Mouse (Mus musculus) heart, adult 2 months (tissue): ENCODE measurements around the gene Afp. TPM values are rescaled to one million over a fixed set of nuclear protein-coding genes. Genes with fewer than 3 reads are reported as not detected.

ENCODE experiments used
- DNase-seq, 2 experiments: peaks; one replicate each; pipeline ENCODE4 v3.0.0; 2021
- H3K27ac ChIP-seq: fragments of 200-600 bp; 2 replicates; pipeline ENCODE4 v1.8.1; 2022
- H3K27me3 ChIP-seq: fragments of 200-500 bp; 2 replicates; pipeline ENCODE4 v1.6.1; 2012; ENCODE audit warnings: mild to moderate bottlenecking, low read length, inconsistent platforms, mixed read lengths; ENCODE audit not compliant: control insufficient read depth, insufficient read depth
- H3K36me3 ChIP-seq: fragments of 200-500 bp; 2 replicates; pipeline ENCODE4 v1.6.1; 2012; ENCODE audit warnings: low read length, inconsistent platforms; ENCODE audit not compliant: control insufficient read depth, insufficient read depth
- H3K4me1 ChIP-seq: fragments of 200-500 bp; 2 replicates; pipeline ENCODE4 v1.6.1; 2011; ENCODE audit warnings: low read length; ENCODE audit not compliant: control insufficient read depth, insufficient read depth
- H3K4me3 ChIP-seq: fragments of 200-600 bp; 2 replicates; pipeline ENCODE4 v1.8.1; 2022
- H3K79me2 ChIP-seq: fragments of 200-500 bp; replicated peaks from 2 replicates; pipeline ENCODE4 v1.6.1; 2012; ENCODE audit warnings: mild to moderate bottlenecking, inconsistent platforms, low read length, moderate library complexity, mixed read lengths; ENCODE audit not compliant: control insufficient read depth, insufficient read depth
- H3K9ac ChIP-seq: fragments of 200-500 bp; 2 replicates; pipeline ENCODE4 v1.6.1; 2012; ENCODE audit warnings: low read depth, mild to moderate bottlenecking, control low read depth, inconsistent platforms, low read length, mixed read lengths
- CTCF ChIP-seq: fragments of 200-600 bp; IDR thresholded peaks from 2 replicates; pipeline ENCODE4 v1.8.1; 2022; ENCODE audit warnings: antibody characterized with exemption, mild to moderate bottlenecking, moderate library complexity
- EP300 ChIP-seq: fragments of 200-500 bp; IDR thresholded peaks from 2 replicates; pipeline ENCODE4 v1.6.1; 2011; ENCODE audit warnings: low read depth, low read length, control low read depth; ENCODE audit not compliant: insufficient read depth
- POLR2A ChIP-seq: fragments of 200-500 bp; IDR thresholded peaks from 2 replicates; pipeline ENCODE4 v1.6.1; 2011; ENCODE audit warnings: mild to moderate bottlenecking, low read depth, low read length, control low read depth; ENCODE audit not compliant: insufficient read depth
- WGBS: fragments of 180-500 bp; shearing (Covaris S2); methylation state at CpG from one replicate; pipeline ENCODE4 v1.1.7; 2018; 5-methylcytosine and 5-hydroxymethylcytosine counted together
- intact Hi-C: fragments of 180-260 bp; cut with DNase I; formaldehyde crosslinking; loops from one replicate; pipeline ENCODE4 v1.15.1; 2025
- polyA plus RNA-seq: library from polyadenylated mRNA; depleted of rRNA; stranded (reverse); fragments of >200 nt; gene quantifications from 2 replicates; pipeline ENCODE4 v1.2.3, GENCODE M21; 2012
- total RNA-seq, 2 experiments: library from RNA; stranded (reverse); gene quantifications; 2 replicates each; pipeline ENCODE4 v1.2.3; 2021

The Afp gene
- total and polyA plus RNA-seq, 3 experiments, result not detected

DNA sequence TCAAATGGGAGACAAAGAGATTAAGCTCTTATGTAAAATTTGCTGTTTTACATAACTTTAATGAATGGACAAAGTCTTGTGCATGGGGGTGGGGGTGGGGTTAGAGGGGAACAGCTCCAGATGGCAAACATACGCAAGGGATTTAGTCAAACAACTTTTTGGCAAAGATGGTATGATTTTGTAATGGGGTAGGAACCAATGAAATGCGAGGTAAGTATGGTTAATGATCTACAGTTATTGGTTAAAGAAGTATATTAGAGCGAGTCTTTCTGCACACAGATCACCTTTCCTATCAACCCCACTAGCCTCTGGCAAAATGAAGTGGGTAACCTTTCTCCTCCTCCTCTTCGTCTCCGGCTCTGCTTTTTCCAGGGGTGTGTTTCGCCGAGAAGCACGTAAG, 29.9 kb upstream of the Afp start, which contains the start of gene Alb:
TSS of gene Alb (plus strand) at position 279 of the 400 bp plus-strand sequence.
- Histone ChIP-seq H3K4me3 (no peak within 1 kb of the TSS), H3K9ac (no peak within 1 kb of the TSS), H3K27ac (no peak within 1 kb of the TSS), H3K4me1 (no peaks in the 10 kb centered on the region), H3K36me3 (no peaks in the 10 kb centered on the region), H3K79me2 (no peaks in the 10 kb centered on the region), H3K27me3 (no peaks in the 10 kb centered on the region)
- no peak for DNase-seq
- TF ChIP-seq POLR2A (no peak), CTCF (no peak), EP300 (no peak)
- WGBS, result 93% methylated on average over 8 of the region's 8 CpGs
- intact Hi-C loops, result no loop called here

DNA sequence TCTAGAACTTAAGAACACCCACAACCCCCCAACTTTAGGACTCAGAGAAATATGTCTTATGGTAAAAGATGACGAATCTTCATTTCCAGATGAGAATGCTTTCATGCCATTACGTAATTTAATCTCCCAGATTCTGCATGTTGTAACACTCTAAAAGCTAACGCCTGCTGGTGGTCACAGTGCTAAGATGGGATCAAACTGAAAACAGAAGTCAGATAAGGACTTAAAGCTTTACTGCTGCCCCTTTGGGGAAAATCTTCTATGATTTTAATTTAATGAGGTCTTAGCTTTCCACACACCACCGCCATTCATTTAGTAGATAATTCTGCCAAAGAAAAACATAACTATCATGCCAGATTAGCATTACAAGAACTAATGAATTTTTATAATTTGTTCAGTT, 23.7 kb upstream of the Afp start:
- Histone ChIP-seq H3K9ac (no peak overlapping the region), H3K27me3 (no peaks in the 10 kb centered on the region), H3K27ac (no peak overlapping the region), H3K4me3 (no peak overlapping the region), H3K36me3 (no peaks in the 10 kb centered on the region), H3K4me1 (no peaks in the 10 kb centered on the region), H3K79me2 (no peaks in the 10 kb centered on the region)
- no peak for DNase-seq
- WGBS, result 62% methylated on average over 4 of the region's 4 CpGs
- intact Hi-C loops, result no loop called here
- TF ChIP-seq EP300 (no peak), POLR2A (no peak), CTCF (no peak)

DNA sequence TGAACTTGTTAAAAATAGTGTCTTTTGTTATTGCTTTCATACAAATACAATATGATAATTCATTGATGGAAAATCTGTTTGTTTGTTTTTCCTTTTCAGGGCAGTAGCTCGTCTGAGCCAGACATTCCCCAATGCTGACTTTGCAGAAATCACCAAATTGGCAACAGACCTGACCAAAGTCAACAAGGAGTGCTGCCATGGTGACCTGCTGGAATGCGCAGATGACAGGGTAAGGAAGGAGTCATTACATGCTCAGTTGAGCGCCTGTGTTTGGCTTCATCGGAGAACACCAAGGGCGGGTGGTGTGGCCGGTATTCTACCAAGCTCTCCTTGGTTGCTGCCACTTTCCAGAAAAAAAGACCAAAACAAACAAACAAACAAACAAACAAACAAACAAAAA, 23.3 kb upstream of the Afp start:
- WGBS, result 65% methylated on average over 6 of the region's 6 CpGs
- no peak overlapping the region for H3K4me3 ChIP-seq
- H3K36me3 ChIP-seq, result no peaks in the 10 kb centered on the region
- H3K9ac ChIP-seq, result no peak overlapping the region
- H3K4me1 ChIP-seq, result no peaks in the 10 kb centered on the region
- intact Hi-C loops, result no loop called here
- no peaks in the 10 kb centered on the region for H3K79me2 ChIP-seq
- TF ChIP-seq EP300 (no peak), CTCF (no peak), POLR2A (no peak)
- no peaks in the 10 kb centered on the region for H3K27me3 ChIP-seq
- H3K27ac ChIP-seq, result no peak overlapping the region
- DNase-seq, result no peak

DNA sequence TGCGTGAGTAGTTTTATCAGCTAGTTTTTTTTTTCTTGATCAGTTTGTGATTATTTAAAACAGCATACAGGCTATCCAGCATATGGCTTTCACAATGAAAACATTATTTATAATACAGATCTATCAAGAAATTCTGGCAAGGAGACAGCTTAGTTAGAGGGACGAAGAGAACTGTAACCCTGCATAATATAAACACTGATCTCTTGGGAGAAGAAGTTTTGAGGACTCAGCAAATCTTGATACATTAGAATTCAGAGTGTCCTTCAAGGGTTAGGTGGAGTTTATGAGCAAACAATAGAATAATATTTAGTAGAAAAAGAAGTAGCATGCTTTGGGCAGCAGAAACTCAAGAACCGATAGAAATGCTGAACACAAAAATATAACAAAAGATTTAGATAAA, 19.7 kb upstream of the Afp start:
- WGBS, result 70% methylated on average over 3 of the region's 3 CpGs
- intact Hi-C loops, result no loop called here
- Histone ChIP-seq H3K36me3 (no peaks in the 10 kb centered on the region), H3K4me1 (no peaks in the 10 kb centered on the region), H3K27me3 (no peaks in the 10 kb centered on the region), H3K79me2 (no peaks in the 10 kb centered on the region), H3K27ac (no peak overlapping the region), H3K4me3 (no peak overlapping the region), H3K9ac (no peak overlapping the region)
- DNase-seq, result no peak
- no peak for TF ChIP-seq POLR2A
- no peak for TF ChIP-seq CTCF
- TF ChIP-seq EP300, result no peak

DNA sequence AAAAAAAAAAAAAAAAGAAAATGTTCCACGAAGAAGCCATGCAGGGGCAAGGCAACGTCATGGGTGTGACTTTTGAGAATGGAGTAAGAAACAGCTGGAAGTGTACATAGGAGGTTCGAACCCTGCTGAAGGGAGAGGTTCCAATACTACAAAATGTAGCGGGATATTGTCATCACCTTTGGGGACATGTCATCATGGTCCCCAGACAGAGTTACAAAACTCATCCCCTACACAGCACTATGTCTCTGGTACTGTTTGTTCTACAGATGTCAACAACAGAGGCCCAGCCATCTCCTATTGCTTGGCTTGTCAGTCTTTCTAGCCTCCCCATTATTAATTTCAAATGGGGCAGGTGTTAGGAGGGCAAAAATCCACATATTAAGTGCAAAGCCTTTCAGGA, 16.6 kb upstream of the Afp start:
- WGBS, result 88% methylated on average over 4 of the region's 4 CpGs
- no peak for TF ChIP-seq CTCF
- no peak for TF ChIP-seq EP300
- TF ChIP-seq POLR2A, result no peak
- no peak overlapping the region for H3K27ac ChIP-seq
- no peaks in the 10 kb centered on the region for H3K27me3 ChIP-seq
- H3K9ac ChIP-seq, result no peak overlapping the region
- H3K4me1 ChIP-seq, result no peaks in the 10 kb centered on the region
- H3K4me3 ChIP-seq, result no peak overlapping the region
- intact Hi-C loops, result no loop called here
- DNase-seq, result no peak
- no peaks in the 10 kb centered on the region for H3K79me2 ChIP-seq
- H3K36me3 ChIP-seq, result no peaks in the 10 kb centered on the region

DNA sequence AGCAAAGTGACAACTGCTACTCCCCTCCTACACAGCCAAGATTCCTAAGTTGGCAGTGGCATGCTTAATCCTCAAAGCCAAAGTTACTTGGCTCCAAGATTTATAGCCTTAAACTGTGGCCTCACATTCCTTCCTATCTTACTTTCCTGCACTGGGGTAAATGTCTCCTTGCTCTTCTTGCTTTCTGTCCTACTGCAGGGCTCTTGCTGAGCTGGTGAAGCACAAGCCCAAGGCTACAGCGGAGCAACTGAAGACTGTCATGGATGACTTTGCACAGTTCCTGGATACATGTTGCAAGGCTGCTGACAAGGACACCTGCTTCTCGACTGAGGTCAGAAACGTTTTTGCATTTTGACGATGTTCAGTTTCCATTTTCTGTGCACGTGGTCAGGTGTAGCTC, 16.2 kb upstream of the Afp start:
- TF ChIP-seq POLR2A, result no peak
- TF ChIP-seq CTCF, result no peak
- no peak for TF ChIP-seq EP300
- Histone ChIP-seq H3K4me3 (no peak overlapping the region), H3K9ac (no peak overlapping the region), H3K79me2 (no peaks in the 10 kb centered on the region), H3K36me3 (no peaks in the 10 kb centered on the region), H3K27me3 (no peaks in the 10 kb centered on the region), H3K27ac (no peak overlapping the region), H3K4me1 (no peaks in the 10 kb centered on the region)
- no peak for DNase-seq
- intact Hi-C loops, result no loop called here
- WGBS, result 77% methylated on average over 5 of the region's 5 CpGs
